8 mouse cellular contexts compared by ENCODE assay signal in the genomic region with DNA sequence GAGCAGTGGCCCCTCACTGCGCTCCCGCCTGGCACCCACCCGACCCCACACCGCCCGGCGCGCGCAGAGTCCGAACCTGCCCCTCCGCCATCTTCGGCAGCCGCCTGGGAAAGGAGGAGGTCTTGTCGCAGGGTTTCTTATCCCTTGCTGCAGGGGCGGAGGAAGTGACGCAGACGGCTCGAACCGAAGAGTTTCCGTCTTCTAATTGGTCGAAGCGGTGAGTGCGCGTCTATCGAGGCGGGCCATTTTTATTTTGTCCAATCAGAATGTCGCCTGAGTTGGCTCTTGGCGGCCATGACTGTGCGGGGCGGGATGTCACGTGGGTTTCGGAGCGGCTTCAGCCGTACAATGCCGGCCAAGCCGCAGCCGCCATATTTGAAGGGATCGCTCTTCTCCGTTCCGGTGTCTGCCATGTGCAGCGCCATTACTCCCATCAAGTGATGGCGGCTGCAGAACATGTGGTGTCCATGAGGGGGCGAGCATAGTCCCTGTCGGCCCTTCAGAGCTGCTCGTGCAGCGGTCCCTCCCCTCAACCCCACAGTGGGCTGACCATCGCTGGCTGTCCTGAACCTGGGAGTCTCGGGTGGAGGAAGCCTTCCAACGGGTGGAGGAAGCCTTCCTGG. TPM values are rescaled to one million over a fixed set of nuclear protein-coding genes. Genes with fewer than 3 reads are reported as not detected.
DNase-seq lines count a peak whose midpoint lies in the region; ATAC-seq lines count a peak whose summit lies in the region.

A gene (minus strand): TSS at position 138 of the 623 bp plus-strand sequence.

- ATAC-seq in hindbrain, embryonic 11.5 days (ENCODE audit: low FRiP score) = peak; percentile 94

- H3K27ac ChIP-seq in hindbrain, embryonic 11.5 days (ENCODE audit: low read depth, low read length) = peak within 1 kb of the TSS; percentile 93

- DNase-seq in Muller cell, postnatal 12 days (ENCODE audit: inconsistent ontology term) = peak; percentile 97
- DNase-seq in cerebellum, adult 9-11 months = peak; percentile 100
- DNase-seq in frontal cortex, adult 2 months (ENCODE audit: extremely low spot score in 1 of 2, low spot score in 1 of 2) = peak; percentile 99 to 100
- DNase-seq in hindbrain, embryonic 11.5 days (ENCODE audit: low spot score) = peak; percentile 98
- DNase-seq in layer of hippocampus, postnatal 10 days (ENCODE audit: low spot score in 2 of 2) = peak; percentile 98
- peak; percentile 99 for DNase-seq in lung, postnatal 10 days
- peak; percentile 97 for DNase-seq in ovary, postnatal 36 days (ENCODE audit: low spot score)
- peak; percentile 98 for DNase-seq in thymus, postnatal 25 days

- H3K9me3 ChIP-seq in hindbrain, embryonic 11.5 days (ENCODE audit: control insufficient read depth, low read length) = no peaks in the 10 kb centered on the region

- no peaks in the 10 kb centered on the region for H3K27me3 ChIP-seq in hindbrain, embryonic 11.5 days (ENCODE audit: control insufficient read depth, insufficient read depth, low read length)

- H3K36me3 ChIP-seq in hindbrain, embryonic 11.5 days (ENCODE audit: control insufficient read depth, insufficient read depth, low read length) = peaks cover 21% of the 10 kb centered on the region

- H3K4me1 ChIP-seq in hindbrain, embryonic 11.5 days (replicated peaks; ENCODE audit: control insufficient read depth, insufficient read depth, low read length) = peaks cover 8% of the 10 kb centered on the region

- H3K9ac ChIP-seq in hindbrain, embryonic 11.5 days (ENCODE audit: low read depth, low read length) = peak within 1 kb of the TSS; percentile 100

- peak within 1 kb of the TSS; percentile 93 for H3K4me2 ChIP-seq in hindbrain, embryonic 11.5 days (replicated peaks; ENCODE audit: low read depth, low read length)

- under 1% methylated on average over 48 of the region's 48 CpGs for WGBS in hindbrain, embryonic 11.5 days

- peak within 1 kb of the TSS; percentile 99 for H3K4me3 ChIP-seq in hindbrain, embryonic 11.5 days (ENCODE audit: low read depth, low read length)

RNA-seq across cellular contexts. Expression of the gene that starts here (rescaled TPM):
- polyA plus RNA-seq in frontal cortex, adult 2 months (2012; rRNA removed) = 1,438 and 1,804 TPM in 2 replicates
- 1,145 and 1,168 TPM in 2 replicates for polyA plus RNA-seq in hindbrain, embryonic 11.5 days (2014; fragmentation: Nextera tagmentation; extraction: Ambion mirVana)
- total RNA-seq in layer of hippocampus, postnatal 10 days (2021) = 100 to 1,000 TPM; 946 to 985 TPM

Comparison
In these comparisons a context has a peak if more than half of its experiments do, and no peak if none do; other contexts are left out.
1. Peak in every context shown above with its lines: DNase-seq, ATAC-seq, H3K4me3 ChIP-seq and H3K27ac ChIP-seq.